Mouse (Mus musculus) A20 (cell line): ENCODE data around the gene Pogz.
"Not testable (repeated sequence)": the region's sequence is repeated elsewhere in the genome, so short reads cannot be mapped to it uniquely, and the experiment has no call there.

Experiments
- DNase-seq: peaks from one replicate; pipeline ENCODE4 v3.0.0-alpha.2; 2011; ENCODE audit warnings: low read depth, low spot score

The Pogz gene

GRCm38 (mm10) chr3:94832701-94833100 is 4.7 kb upstream of the Pogz start:
- no peak for DNase-seq

DNA sequence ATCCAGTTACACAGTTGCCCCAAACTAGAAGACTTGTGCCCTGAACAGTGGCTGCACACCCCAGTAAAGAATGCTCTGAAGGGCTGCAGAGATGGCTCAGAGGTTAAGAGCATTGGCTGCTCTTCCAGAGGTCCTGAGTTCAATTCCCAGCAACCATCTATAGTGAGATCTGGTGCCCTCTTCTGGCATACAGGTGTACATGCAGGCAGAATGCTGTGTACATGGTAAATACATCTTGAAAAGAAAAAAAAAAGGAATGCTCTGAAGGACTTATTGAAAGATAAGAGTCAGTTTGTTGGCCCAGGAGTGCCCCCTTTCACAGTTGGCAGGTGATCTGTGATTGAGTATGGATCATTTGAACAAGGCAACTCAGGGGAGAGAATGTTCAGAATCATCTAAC is 4.0 kb upstream of the Pogz start:
- DNase-seq, result peak; percentile 19

- no peak for DNase-seq
Observed at GRCm38 (mm10) chr3:94835396-94835795, 2.0 kb upstream of the Pogz start.

GRCm38 (mm10) chr3:94837959-94838496 is 661 bp downstream of the Pogz start:
- DNase-seq, result peak; percentile 84

DNA sequence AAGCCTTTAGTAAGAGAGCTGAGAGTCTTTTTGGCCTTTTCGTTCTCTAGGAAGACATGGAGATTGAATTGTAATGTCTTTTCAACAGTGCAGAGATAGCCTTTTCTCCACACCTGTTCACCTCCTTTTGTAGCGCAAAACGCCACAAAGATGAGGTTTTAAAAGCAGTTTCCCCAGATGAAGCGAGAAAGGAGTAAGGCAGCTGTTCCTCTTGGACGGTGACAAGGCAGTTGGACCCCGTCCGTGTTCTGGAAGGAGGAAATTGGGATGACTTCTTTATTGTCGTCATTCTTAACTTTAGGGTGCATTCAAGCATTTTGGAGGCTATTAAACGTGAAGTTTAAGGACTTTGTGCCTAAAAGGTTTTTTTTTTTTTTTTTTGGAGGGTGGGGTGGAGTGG is 1.3 kb downstream of the Pogz start:
- DNase-seq, result no peak

- peak; percentile 22 for DNase-seq
Observed at GRCm38 (mm10) chr3:94839101-94839500, 1.7 kb downstream of the Pogz start.

DNA sequence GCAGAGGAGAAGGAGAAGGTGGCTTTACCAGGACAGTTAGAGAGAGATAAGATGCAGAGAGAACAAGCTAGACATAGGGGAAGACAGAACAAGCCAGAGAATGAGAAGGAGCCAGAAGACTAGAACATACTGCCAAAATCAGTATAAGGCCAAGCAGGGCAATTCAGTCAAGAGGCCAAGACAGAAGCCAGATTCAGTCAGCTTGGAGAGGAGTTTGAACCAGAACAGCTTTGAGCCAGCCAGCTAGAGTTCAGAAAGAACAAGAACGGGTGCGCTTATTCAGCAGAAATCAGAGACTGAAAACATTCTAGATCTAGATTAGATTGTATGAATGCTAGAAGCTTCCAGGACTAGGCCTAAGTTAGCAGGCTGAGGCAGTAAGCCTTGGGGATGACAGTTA is 10.0 kb downstream of the Pogz start:
- no peak for DNase-seq

DNA sequence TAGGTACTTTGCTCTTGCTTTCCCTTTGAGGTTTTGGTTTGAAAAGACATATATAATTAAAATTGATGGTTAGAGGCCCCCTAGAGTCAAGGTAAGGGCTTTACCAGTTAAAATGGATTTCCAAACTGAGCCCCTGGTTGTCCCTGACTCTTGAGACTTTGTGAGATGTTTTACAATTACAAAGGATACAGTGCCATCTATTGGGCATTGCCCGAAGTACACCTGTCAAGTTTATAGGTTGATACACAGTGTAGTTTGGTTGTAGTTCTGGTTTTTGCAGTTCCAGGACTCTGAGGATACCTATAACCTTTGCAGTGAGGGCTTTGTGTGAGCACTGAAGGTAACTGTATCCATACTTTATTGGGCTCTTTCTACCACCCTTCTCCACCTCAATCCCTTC is 12.0 kb downstream of the Pogz start:
- DNase-seq, result peak; percentile 74

DNA sequence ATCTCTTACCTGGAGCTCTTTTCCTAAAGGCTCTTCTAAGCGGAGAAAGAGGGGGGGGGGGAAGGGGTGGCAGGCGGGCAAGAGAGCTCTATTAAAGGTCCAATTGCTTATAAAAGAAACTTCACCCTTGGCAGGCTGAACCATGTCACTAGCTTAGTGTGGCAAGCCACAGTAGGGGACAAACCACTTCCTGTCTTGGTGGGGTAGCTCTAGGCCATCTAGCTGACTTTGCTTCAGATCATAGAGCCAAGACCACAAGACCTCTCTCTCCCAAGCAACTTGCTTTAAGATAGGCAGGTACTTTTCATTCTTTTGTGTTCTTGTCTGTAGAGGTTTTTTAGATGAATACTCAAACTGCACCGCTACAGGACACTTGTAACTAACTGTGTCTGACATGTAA is 14.4 kb downstream of the Pogz start:
- DNase-seq, result peak; percentile 48

DNA sequence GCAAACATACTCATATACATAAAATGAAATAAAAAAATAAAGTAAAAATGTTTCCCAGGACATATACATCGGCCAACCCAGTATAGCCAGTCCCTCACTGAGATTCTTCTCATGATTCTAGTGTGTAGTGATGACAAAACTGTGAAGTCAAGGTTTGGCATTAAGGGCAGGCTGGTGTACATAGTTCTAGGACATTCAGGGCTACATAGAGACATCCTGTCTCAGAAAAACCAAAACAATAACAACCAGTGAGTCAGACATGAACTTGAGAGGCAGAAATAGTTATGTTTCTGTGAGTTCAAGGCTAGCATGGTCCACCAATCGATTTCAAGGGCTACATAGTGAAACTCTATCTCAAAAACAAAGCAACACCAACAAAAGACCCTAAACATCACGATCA is 14.8 kb downstream of the Pogz start:
- no peak for DNase-seq

- DNase-seq, result no peak
Observed at GRCm38 (mm10) chr3:94859471-94859870, 22.1 kb downstream of the Pogz start.

- DNase-seq, result no peak
Observed at GRCm38 (mm10) chr3:94869011-94869410, 31.6 kb downstream of the Pogz start.

DNA sequence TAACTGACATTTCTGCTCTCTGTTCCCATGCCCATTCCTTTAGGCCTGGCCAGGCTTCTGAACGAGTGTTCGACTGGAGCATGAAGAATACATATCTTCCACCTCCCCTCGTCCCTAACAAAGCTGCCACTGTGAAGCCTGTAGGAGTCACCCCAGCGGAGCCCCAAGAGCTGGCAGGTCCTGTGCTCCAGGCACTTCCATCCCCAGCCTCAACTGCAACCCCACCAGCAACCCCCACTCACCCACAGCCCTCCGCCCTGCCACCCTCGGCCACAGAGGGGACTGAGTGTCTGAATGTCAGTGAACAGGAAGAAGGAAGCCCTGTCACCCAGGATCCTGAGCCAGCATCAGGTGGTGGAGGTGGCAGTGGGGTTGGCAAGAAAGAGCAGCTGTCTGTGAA is 41.3 kb downstream of the Pogz start:
- no peak for DNase-seq

DNA sequence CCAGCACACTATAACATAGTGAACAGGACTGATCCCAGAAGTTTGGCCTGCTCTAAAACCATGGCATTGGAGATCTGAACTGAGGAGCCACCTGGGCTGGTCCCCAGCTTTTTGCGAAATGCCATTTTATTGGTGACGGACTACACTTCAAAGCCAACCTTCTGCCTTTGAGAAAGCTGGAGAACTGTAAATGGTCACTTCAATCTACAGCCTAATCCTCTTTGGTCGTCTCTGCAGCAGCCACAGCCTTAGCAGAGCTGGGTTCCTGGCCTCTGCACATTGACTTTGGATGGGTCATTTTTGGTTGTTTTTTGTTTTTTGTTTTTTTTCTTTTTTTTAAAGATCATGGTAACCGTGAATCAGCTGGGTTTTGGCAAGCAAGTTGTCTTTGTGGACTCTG is 44.5 kb downstream of the Pogz start:
- no peak for DNase-seq

DNA sequence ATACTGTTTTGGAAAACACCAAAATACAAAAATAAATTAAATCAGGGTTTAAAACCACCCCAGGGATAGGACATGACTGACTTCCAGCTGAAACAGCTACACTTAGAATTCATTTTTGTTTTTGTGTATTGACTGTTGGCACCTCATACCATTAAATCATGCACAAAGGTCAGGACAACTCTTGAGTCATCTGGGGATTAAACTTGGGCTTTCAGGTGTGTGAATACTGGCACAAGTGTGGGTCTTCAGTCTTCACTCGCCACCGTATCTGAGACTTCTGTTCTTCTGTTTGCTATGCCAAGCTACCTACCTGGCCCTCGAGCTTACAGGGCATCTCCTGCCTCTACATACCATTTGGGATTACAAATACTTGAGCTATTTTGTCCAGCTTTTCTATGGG is 45.2 kb downstream of the Pogz start:
- DNase-seq, result no peak

GRCm38 (mm10) chr3:94886316-94887224 is 49.2 kb downstream of the Pogz start, which contains the start of gene Psmb4:
Gene Psmb4 (minus strand): TSS chr3:94886961.
- DNase-seq, result peak; percentile 93

GRCm38 (mm10) chr3:94888595-94888994 is 51.2 kb downstream of the Pogz start:
- peak; percentile 76 for DNase-seq

DNA sequence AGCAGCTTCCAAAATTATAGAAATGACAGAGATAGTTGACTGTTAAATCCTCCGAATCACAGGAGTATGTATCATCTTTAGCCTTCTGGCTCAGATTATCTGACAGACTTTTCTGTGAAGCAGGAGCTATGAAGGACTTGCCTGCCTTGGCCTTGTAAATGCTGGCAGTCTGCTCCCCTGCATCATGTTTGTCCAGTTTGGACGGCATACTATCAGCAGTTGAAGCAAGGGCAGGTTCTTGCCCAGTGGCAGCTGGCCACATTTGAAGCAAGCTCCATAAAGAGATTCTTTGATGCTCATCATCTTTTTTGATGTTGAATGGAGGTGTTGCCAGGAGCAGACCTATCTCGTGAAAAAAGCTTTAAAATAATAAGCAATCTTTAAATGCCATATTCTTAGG is 56.7 kb downstream of the Pogz start:
- DNase-seq, result no peak

GRCm38 (mm10) chr3:94902747-94903146 is 65.4 kb downstream of the Pogz start:
- DNase-seq, result peak; percentile 56

- DNase-seq, result not testable (repeated sequence)
Observed at GRCm38 (mm10) chr3:94904759-94905158, 67.4 kb downstream of the Pogz start.

DNA sequence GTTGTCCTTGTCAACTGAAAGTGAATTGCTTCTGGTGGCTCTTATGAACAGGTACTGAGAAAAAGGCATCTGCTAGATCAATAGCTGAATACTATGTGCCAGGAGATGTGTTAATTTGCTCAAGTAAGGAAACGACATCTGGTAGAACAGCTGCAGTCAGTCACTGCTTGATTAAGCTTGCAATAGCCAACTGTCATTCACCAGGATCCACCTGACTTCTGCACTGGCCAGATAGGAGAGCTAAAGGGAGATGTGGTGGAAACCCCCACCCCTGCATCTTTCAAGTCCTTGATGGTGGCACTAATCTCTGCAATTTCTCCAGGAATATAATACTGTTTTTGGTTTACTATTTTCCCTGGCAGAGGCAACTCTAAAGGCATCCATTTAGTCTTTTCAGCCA is 69.1 kb downstream of the Pogz start:
- DNase-seq, result peak; percentile 35

- DNase-seq, result no peak
Observed at GRCm38 (mm10) chr3:94911050-94911693, 73.8 kb downstream of the Pogz start.

GRCm38 (mm10) chr3:94913801-94914200 is 76.4 kb downstream of the Pogz start:
- no peak for DNase-seq
